Mouse (Mus musculus) layer of hippocampus, adult 9-11 months (tissue): ENCODE measurements around the gene Ccn1.

Experiments
- DNase-seq: peaks from one replicate; pipeline ENCODE4 v3.0.0; 2022

The Ccn1 gene

DNA sequence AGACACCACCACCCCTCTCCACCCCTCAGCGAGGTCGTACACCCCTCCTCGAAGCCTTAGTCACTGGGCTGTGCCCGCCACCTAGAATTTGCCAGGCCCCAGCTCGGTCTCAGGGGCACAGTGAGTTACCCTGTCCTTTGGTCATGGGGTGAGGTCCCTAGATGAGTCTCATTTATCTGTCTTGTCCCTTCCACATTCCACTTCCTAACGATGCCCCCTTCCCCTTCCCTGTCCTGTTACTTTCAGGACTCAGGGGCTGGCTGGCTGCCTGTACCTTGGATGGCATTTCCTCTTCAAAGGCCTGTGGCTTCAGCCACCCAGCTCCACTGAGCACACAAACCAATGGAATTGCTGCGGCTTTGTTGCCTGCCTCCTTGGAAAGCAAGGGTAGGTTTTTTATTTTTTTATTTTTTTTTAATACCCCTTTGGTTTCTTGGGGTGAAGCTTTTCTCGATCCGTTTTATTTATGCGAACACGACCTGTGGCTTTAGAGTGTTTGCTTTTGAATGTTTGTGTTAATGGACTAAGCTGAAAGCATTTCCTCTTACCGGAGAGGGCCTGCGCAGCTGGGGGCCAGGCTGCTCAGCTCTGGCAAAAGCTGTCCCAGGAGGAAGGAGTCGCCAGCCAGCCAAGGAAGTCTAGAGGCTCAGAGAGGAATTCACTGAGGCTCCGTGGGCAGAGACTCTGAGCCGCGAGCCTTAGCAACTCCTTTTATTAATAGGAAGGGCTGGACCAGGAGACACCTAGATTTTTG lies 35.2 kb downstream of the Ccn1 start:
- DNase-seq = no peak

DNA sequence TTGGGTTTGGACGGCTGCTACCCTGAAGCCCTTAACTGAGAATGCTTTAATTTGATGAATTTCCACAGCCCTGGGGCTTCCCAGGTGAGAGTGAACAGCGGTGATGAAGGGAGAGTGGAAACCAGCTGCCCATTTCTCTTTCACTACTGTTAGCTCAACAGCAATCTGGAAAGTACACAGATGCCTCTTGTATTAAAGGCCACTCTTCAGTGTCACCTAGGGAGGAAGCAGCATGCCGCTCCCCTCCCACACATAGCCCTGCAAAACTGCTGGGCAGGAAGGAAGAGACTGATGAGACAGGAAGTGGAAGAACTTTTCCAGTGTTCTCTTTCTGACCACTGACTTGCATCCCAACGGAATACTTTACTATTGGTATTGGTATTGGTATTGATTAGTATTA lies 36.5 kb downstream of the Ccn1 start:
- DNase-seq = no peak

DNA sequence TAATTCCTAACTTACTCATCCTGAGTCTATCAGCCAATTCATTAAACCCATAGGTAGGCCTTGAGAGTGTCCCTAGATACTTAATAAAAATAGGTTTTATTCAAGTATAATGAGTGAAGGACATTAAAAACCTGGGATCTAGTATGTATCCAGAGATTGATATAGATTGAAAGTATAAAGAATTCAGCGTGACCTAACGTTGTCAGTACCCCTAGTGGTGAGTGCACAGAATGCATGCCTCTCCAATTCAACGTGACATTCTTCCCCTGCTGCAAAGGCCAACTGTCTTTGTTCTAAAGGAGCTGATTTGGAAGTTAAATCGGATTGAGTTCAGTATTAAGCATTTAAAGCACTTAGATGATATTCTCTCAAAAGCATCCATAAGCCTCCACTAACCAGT lies 37.1 kb downstream of the Ccn1 start:
- DNase-seq = no peak

DNA sequence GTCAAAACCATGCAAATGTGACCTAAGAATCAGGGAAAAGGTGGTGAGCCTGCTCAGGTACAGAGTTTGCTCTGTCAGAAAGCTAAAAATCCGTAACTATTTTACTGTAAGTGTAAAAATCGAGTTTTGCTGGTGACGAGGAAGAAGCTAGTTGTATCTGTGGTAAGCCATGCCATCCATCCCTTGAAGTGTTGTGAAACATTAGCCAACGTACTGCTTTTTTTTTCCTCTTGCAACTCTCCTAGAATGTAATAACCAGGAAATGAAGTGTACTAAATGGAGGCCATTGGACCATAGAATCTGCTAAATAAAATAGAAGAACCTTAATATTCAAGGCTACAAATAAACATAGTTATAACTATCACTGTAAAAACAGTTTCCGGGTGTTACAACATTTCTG lies 41.5 kb downstream of the Ccn1 start:
- no peak for DNase-seq

DNA sequence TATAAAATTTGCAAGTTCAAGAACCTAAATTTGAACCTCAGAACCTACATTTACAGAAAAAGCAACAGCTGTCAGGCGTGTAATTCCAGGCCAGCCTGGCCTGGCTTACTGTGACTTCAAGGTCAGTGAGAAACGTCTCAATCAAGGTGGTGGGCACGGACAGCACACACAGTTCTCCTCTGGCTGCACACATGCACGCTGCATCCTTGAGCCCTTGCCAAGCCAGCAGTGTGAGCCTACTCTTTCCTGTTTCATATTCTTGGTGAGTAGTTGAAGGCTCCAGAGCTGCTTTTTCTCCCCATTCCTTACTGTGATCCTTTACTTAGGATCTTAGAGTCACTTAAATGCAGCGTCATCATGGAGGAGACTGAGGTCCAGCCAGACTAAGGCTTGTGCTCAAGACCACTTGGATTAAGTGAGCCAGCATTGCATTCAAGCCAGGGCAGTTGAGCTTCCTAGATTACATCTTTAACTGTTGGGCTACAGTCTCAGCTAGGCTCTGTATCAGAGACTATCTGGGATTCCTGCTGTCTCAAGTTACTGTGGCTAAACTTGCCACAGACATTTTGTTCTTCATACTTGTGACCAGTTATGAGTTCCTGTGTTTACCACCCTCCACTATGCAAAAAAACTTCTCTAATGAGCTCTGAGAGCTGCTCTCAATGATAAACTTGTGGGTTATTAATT lies 44.2 kb downstream of the Ccn1 start:
- no peak for DNase-seq

DNA sequence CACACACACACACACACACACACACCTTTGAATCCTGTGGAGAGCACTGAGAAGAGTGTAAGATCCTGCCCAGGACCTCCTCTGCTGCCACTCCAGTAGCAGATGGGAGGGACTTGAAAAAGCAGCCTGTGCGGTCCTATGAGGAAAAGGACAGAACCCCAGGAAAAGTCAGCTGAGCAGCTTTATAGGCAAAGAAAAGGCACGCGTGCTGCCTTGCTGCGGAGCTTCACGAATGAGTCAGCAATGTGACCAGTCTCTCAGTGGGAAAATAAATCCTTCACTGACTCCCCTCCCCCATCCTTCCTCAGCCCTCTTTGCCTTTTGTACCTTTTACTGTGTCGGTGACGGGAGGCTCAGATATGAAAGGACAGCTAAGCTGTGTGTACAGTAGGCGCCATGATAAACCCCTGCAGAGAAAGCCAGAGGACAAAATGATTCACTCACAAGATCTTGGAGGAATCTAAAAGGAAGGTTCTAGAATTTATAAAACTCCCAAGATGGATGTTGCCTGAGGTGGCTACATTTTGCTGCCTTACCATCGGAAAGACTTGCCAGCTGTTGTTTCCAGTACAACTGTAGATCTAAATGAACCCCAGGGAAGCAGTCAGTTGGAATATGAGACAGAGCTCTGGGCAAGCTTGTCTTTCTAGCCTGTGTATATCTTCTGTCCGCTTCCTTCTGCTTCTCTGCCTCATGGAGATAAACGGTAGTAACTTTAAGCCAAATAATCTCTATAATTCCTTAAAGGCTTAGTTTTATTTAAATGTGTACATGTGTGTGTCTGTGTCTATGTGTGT lies 47.2 kb downstream of the Ccn1 start:
- no peak for DNase-seq

DNA sequence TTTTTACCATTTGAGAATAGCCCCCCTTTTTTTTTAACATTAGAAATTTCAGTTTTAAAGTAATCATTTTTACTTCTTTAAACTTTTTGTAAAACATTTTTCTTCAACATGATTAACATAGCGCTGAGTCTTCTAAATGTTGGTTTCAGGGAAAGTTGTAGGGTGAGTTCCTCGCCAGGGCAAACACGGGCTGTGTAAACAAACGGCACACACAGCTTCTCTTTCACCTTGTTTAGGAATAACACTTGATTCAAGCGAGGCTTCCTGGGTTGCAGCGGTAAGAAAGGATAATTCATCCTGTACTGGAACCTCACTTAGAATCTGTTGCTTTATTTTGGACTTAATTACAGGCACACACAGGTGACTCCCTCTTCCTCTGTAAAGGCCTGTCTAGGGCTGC lies 48.4 kb downstream of the Ccn1 start:
- DNase-seq = no peak

DNA sequence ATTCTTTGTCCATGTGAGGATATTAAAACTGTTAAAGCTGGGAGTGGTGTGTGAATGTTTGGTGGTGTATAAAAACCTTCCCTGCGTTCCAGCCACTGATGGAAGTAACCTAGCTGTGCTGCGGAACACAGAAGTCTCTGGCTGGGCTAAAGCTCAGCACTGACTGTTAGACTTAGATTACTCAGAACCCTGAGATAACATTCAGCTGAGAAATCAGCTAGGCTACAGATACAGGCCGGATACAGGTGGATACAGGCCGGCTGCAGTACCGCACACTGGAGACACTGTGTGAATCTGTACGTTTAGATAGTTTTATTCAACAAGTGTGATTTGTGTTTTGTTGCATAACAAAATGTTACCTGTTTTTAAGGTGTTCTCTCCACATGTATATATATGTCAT lies 49.0 kb downstream of the Ccn1 start:
- no peak for DNase-seq

DNA sequence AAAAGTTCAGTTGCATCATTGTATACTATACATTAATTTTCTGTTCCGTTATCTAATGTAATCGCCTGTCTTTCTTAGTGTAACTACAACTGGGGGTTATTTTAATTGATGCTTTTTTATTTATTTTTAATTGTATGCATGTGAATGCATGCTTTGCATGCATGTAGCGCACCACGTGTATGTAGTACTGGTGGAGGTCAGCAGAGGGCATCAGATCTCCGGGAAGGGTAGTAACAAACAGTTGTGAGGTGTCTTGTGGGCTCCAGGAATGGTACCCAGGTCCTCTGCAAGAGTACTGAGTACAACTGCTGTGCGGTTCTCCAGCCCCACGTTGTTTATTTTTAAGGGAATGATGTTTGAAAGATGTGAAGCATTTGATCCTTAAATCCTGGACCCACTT lies 50.7 kb downstream of the Ccn1 start:
- DNase-seq = no peak
